Mouse (Mus musculus): ENCODE results near the gene Pagr1a. TPM values are rescaled to one million over a fixed set of nuclear protein-coding genes. Genes with fewer than 3 reads are reported as not detected.

Pagr1a gene
- total RNA-seq, 1 experiment = 32.3 TPM

DNA sequence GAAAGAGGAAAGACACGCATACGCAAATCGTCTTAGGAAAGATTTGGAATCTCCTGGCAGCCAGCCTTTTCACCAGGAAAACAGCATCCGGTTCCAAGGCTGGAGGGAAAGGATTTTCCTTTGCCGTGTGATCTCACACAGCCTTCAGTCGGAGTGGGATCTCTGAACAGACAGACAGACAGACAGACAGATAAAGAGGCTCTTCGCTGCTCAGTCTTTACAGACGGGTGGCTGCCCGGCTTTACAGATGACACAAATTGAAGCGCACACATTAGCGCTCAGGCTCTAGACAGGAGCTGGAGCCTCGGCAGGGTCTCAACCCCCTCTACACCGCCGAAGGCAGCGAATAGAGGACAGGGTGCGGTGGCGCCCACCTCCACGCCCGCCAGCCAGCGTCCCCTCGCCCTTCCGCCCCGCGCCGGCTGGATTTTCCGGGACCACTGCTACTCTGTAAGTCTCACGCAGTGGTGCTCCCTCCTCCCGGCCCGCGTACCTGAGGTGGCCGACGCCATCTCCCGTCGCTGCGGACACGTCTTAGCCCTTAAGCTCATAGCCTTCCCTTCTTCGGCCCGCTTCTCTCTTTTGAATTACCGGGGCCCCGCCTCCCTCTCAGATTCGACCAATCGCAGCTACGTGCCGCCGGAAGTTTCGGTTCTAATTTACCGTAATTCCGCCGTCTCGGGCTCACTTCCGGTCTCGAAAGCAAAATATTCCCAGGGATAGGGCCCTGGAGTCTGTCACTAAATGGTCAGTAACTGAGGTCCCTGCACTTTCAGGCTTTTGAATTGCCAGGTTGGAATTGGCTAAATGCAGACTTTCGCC, 24.9 kb upstream of the Pagr1a start, which contains the start of gene Kif22:
TSS of gene Kif22 (minus strand) at position 621 of the 822 bp plus-strand sequence.
- TF ChIP-seq ZNF384 (IDR thresholded peaks at IDR 0.05; ENCODE audit: low read depth, low read length) = no peak
- no peak for TF ChIP-seq ZC3H11A (IDR thresholded peaks at IDR 0.05; ENCODE audit: borderline replicate concordance, low read depth, low read length)
- TF ChIP-seq CHD2 (IDR thresholded peaks at IDR 0.05; ENCODE audit: low read depth, low read length) = no peak
- TF ChIP-seq MAFK (IDR thresholded peaks at IDR 0.05; ENCODE audit: insufficient read depth, low read depth, low read length) = no peak
- no peak for TF ChIP-seq HCFC1 (IDR thresholded peaks at IDR 0.05; ENCODE audit: borderline replicate concordance, insufficient read depth, low read length)
- peak; percentile 75 for DNase-seq (ENCODE audit: low read depth, low spot score)
- Histone ChIP-seq H3K9ac (ENCODE audit: insufficient read depth, low read depth, low read length, poor library complexity, severe bottlenecking) (peak within 1 kb of the TSS; percentile 100), H3K4me1 (ENCODE audit: control insufficient read depth in 2 of 2, insufficient read depth in 2 of 2, low read length in 2 of 2, poor library complexity in 1 of 2) (peaks cover 4% of the 10 kb centered on the region in 2 experiments; a peak in 3 of 4 replicates), H3K36me3 (ENCODE audit: control insufficient read depth, insufficient read depth, low read length, poor library complexity, severe bottlenecking) (peaks cover 4% of the 10 kb centered on the region), H3K9me3 (ENCODE audit: control insufficient read depth, insufficient read depth, low read depth, low read length) (no peaks in the 10 kb centered on the region), H3K4me3 (ENCODE audit: insufficient read depth in 1 of 2, low read depth in 1 of 2, low read length in 2 of 2, poor library complexity in 1 of 2, severe bottlenecking in 1 of 2) (peak within 1 kb of the TSS; percentile 98 to 100), H3K27ac (ENCODE audit: insufficient read depth, low read depth, low read length, poor library complexity, severe bottlenecking) (peak within 1 kb of the TSS; percentile 71)
- in situ Hi-C loops (cut with MboI; ENCODE audit: low sequenced_read_pairs in 2 of 2, unreplicated experiment in 2 of 2) = no loop called here

DNA sequence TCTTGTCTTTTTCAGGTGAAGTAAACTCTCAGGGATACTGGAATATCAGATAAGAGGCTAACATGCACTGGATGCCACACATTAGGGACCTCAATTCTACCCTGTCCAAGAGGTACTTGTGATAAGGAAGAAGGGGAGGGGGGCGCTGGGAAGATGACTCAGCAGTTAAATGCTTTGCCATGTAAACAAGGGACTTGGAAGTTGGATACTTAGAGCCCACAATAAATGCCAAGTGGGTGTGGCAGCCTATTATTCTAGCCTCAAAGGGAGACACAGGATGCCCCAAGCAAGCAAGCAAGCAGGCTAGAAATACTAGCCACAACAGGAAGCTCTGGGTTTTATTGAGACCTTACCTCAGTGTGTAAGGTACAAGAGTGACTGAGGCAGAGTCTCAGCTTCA, 14.1 kb upstream of the Pagr1a start:
- no peak overlapping the region; the same call in 1 of the 2 replicates for H3K27ac ChIP-seq (ENCODE audit: insufficient read depth, low read depth, low read length, poor library complexity, severe bottlenecking)
- in situ Hi-C loops (cut with MboI; ENCODE audit: low sequenced_read_pairs in 2 of 2, unreplicated experiment in 2 of 2) = no loop called here
- H3K4me3 ChIP-seq (ENCODE audit: insufficient read depth in 1 of 2, low read depth in 1 of 2, low read length in 2 of 2, poor library complexity in 1 of 2, severe bottlenecking in 1 of 2) = no peak overlapping the region
- H3K9me3 ChIP-seq (ENCODE audit: control insufficient read depth, insufficient read depth, low read depth, low read length) = no peaks in the 10 kb centered on the region
- no peak for DNase-seq (ENCODE audit: low read depth, low spot score)
- no peak overlapping the region for H3K9ac ChIP-seq (ENCODE audit: insufficient read depth, low read depth, low read length, poor library complexity, severe bottlenecking)
- peaks cover 8 to 16% of the 10 kb centered on the region in 2 experiments; a peak in 3 of 4 replicates for H3K4me1 ChIP-seq (ENCODE audit: control insufficient read depth in 2 of 2, insufficient read depth in 2 of 2, low read length in 2 of 2, poor library complexity in 1 of 2)
- peaks cover 54% of the 10 kb centered on the region for H3K36me3 ChIP-seq (ENCODE audit: control insufficient read depth, insufficient read depth, low read length, poor library complexity, severe bottlenecking)
- no peak for TF ChIP-seq ZNF384 (IDR thresholded peaks at IDR 0.05; ENCODE audit: low read depth, low read length)
- TF ChIP-seq CHD2 (IDR thresholded peaks at IDR 0.05; ENCODE audit: low read depth, low read length) = no peak
- TF ChIP-seq MAFK (IDR thresholded peaks at IDR 0.05; ENCODE audit: insufficient read depth, low read depth, low read length) = peak; percentile 76
- no peak for TF ChIP-seq ZC3H11A (IDR thresholded peaks at IDR 0.05; ENCODE audit: borderline replicate concordance, low read depth, low read length)
- TF ChIP-seq HCFC1 (IDR thresholded peaks at IDR 0.05; ENCODE audit: borderline replicate concordance, insufficient read depth, low read length) = no peak

DNA sequence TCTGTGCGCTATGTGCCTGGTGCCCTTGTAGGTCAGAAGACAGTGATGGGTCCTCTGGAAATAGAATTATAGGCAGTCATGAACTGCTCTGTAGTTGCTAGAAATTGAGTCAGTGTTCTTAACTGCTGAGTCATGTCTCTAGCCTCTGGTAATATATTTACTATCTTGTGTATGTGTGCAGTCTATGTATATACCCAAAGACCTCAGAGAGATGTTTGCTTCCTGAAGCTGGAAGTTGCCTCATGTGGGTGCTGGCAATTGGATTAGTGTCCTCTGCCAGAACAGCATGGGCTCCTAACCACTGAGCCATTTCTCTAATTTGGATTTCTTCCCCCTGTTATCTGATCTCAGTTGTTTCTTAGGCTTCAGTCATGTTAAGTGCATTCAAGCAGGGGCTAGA, 13.0 kb upstream of the Pagr1a start:
- H3K9me3 ChIP-seq (ENCODE audit: control insufficient read depth, insufficient read depth, low read depth, low read length) = no peaks in the 10 kb centered on the region
- peaks cover 52% of the 10 kb centered on the region for H3K36me3 ChIP-seq (ENCODE audit: control insufficient read depth, insufficient read depth, low read length, poor library complexity, severe bottlenecking)
- no peak overlapping the region for H3K9ac ChIP-seq (ENCODE audit: insufficient read depth, low read depth, low read length, poor library complexity, severe bottlenecking)
- H3K4me3 ChIP-seq (ENCODE audit: insufficient read depth in 1 of 2, low read depth in 1 of 2, low read length in 2 of 2, poor library complexity in 1 of 2, severe bottlenecking in 1 of 2) = no peak overlapping the region
- peaks cover 5 to 12% of the 10 kb centered on the region in 2 experiments; a peak in 2 of 4 replicates for H3K4me1 ChIP-seq (ENCODE audit: control insufficient read depth in 2 of 2, insufficient read depth in 2 of 2, low read length in 2 of 2, poor library complexity in 1 of 2)
- TF ChIP-seq MAFK (IDR thresholded peaks at IDR 0.05; ENCODE audit: insufficient read depth, low read depth, low read length) (0 out of 2 replicates have a peak, but pooled peaks have one; percentile 22), ZC3H11A (IDR thresholded peaks at IDR 0.05; ENCODE audit: borderline replicate concordance, low read depth, low read length) (no peak), CHD2 (IDR thresholded peaks at IDR 0.05; ENCODE audit: low read depth, low read length) (no peak)
- no peak for DNase-seq (ENCODE audit: low read depth, low spot score)
- in situ Hi-C loops (cut with MboI; ENCODE audit: low sequenced_read_pairs in 2 of 2, unreplicated experiment in 2 of 2) = no loop called here
- H3K27ac ChIP-seq (ENCODE audit: insufficient read depth, low read depth, low read length, poor library complexity, severe bottlenecking) = no peak overlapping the region

DNA sequence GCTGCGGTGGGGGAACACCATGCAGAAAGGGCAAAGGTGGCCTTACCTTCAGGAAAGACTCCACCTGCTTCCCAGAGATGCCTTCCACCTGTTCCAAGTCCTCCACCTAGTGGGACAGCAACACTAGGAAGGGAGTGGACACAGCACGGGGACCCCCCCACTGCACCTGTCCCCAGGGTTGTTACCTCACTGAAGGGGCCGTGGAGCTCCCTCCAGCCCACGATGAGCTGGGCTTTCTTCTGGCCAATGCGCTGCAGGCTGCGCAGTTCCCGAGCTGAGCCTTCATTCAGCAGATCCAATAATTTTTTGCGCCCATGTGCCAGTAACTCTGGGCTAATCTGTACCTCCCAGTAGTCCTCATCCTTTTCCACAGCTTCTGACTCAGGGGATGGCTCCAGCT, 10.7 kb upstream of the Pagr1a start:
- peaks cover 58% of the 10 kb centered on the region for H3K36me3 ChIP-seq (ENCODE audit: control insufficient read depth, insufficient read depth, low read length, poor library complexity, severe bottlenecking)
- peaks cover 6 to 16% of the 10 kb centered on the region in 2 experiments; a peak in 3 of 4 replicates for H3K4me1 ChIP-seq (ENCODE audit: control insufficient read depth in 2 of 2, insufficient read depth in 2 of 2, low read length in 2 of 2, poor library complexity in 1 of 2)
- TF ChIP-seq HCFC1 (IDR thresholded peaks at IDR 0.05; ENCODE audit: borderline replicate concordance, insufficient read depth, low read length) = no peak
- no peak for TF ChIP-seq ZC3H11A (IDR thresholded peaks at IDR 0.05; ENCODE audit: borderline replicate concordance, low read depth, low read length)
- TF ChIP-seq CHD2 (IDR thresholded peaks at IDR 0.05; ENCODE audit: low read depth, low read length) = no peak
- TF ChIP-seq ZNF384 (IDR thresholded peaks at IDR 0.05; ENCODE audit: low read depth, low read length) = no peak
- TF ChIP-seq MAFK (IDR thresholded peaks at IDR 0.05; ENCODE audit: insufficient read depth, low read depth, low read length) = no peak
- in situ Hi-C loops (cut with MboI; ENCODE audit: low sequenced_read_pairs in 2 of 2, unreplicated experiment in 2 of 2) = no loop called here
- peak overlapping the region; percentile 80 for H3K27ac ChIP-seq (ENCODE audit: insufficient read depth, low read depth, low read length, poor library complexity, severe bottlenecking)
- H3K9ac ChIP-seq (ENCODE audit: insufficient read depth, low read depth, low read length, poor library complexity, severe bottlenecking) = peak overlapping the region; percentile 72
- H3K9me3 ChIP-seq (ENCODE audit: control insufficient read depth, insufficient read depth, low read depth, low read length) = no peaks in the 10 kb centered on the region
- no peak for DNase-seq (ENCODE audit: low read depth, low spot score)
- peak overlapping the region; percentile 65 to 87 for H3K4me3 ChIP-seq (ENCODE audit: insufficient read depth in 1 of 2, low read depth in 1 of 2, low read length in 2 of 2, poor library complexity in 1 of 2, severe bottlenecking in 1 of 2)

All from ES-E14 (cell line).